Mouse (Mus musculus) olfactory bulb, adult 2 months (tissue): ENCODE measurements at regions not wholly inside any gene's neighbourhood (a gene's known extent, or its start where the extent isn't known, plus 50 kb on each side); places are given as distances from the start of the nearest gene placed in this dataset.

Source experiments
- CTCF ChIP-seq: fragments of 200-500 bp; IDR thresholded peaks from 2 replicates; pipeline ENCODE4 v1.5.1; 2012; ENCODE audit warnings: low read depth, mild to moderate bottlenecking, low read length, moderate library complexity; ENCODE audit not compliant: insufficient read depth
- POLR2A ChIP-seq: fragments of 200-500 bp; IDR thresholded peaks from 2 replicates; pipeline ENCODE4 v1.6.1; 2012; ENCODE audit warnings: mild to moderate bottlenecking, low read depth, low read length, moderate library complexity; ENCODE audit not compliant: insufficient read depth

- TF ChIP-seq CTCF: no peak
- TF ChIP-seq POLR2A: no peak
Observed at GRCm38 (mm10) chr14:105584632-105585031, 312.0 kb downstream of the Spry2 start.
